Mouse (Mus musculus) embryonic fibroblast, embryonic 13.5 days (primary cell): ENCODE results near the gene Tspo2. TPM values are rescaled to one million over a fixed set of nuclear protein-coding genes. Genes with fewer than 3 reads are reported as not detected.
"Not testable (repeated sequence)": the region's sequence is repeated elsewhere in the genome, so short reads cannot be mapped to it uniquely, and the experiment has no call there.

Experiments
- H3K27ac ChIP-seq: 2 replicates; pipeline ENCODE4 v1.5.1; 2012; ENCODE audit warnings: low read length, control low read depth, inconsistent platforms; ENCODE audit not compliant: insufficient read depth
- H3K4me1 ChIP-seq: 2 replicates; pipeline ENCODE4 v1.6.1; 2011; ENCODE audit warnings: low read length; ENCODE audit not compliant: control insufficient read depth, insufficient read depth
- H3K4me3 ChIP-seq: 2 replicates; pipeline ENCODE4 v1.5.1; 2011; ENCODE audit warnings: mild to moderate bottlenecking, control low read depth, low read length; ENCODE audit not compliant: insufficient read depth
- CTCF ChIP-seq: IDR thresholded peaks from 2 replicates; pipeline ENCODE4 v1.5.1; 2011; ENCODE audit warnings: mild to moderate bottlenecking, control low read depth, low read length, moderate library complexity, borderline replicate concordance; ENCODE audit not compliant: insufficient read depth
- POLR2A ChIP-seq: IDR thresholded peaks from 2 replicates; pipeline ENCODE4 v1.6.1; 2011; ENCODE audit warnings: low read depth, mild to moderate bottlenecking, control low read depth, low read length, moderate library complexity
- polyA plus RNA-seq: library from polyadenylated mRNA; stranded (reverse); fragments of >200 nt; gene quantifications from 2 replicates; pipeline ENCODE4 v1.2.4, GENCODE M21; 2011; ENCODE audit warnings: low read depth; ENCODE audit not compliant: missing spikeins, insufficient read length

Tspo2 gene
- not detected in 2 replicates for polyA plus RNA-seq

GRCm38 (mm10) chr17:48451353-48451675 is at the start of gene Tspo2:
Gene Tspo2 (minus strand): TSS chr17:48451522.
- Histone ChIP-seq H3K27ac (no peak within 1 kb of the TSS), H3K4me1 (no peaks in the 10 kb centered on the region), H3K4me3 (no peak within 1 kb of the TSS)
- TF ChIP-seq POLR2A (no peak), CTCF (no peak)

GRCm38 (mm10) chr17:48500846-48501445 is 49.6 kb upstream of the Tspo2 start:
- Histone ChIP-seq H3K27ac (no peak overlapping the region), H3K4me1 (no peaks in the 10 kb centered on the region), H3K4me3 (no peak overlapping the region)
- TF ChIP-seq CTCF (no peak), POLR2A (no peak)

GRCm38 (mm10) chr17:48497986-48498385 is 46.7 kb upstream of the Tspo2 start:
- Histone ChIP-seq H3K4me3 (no peak overlapping the region), H3K27ac (no peak overlapping the region), H3K4me1 (no peaks in the 10 kb centered on the region)
- no peak for TF ChIP-seq POLR2A
- TF ChIP-seq CTCF: no peak

GRCm38 (mm10) chr17:48493986-48494385 is 42.7 kb upstream of the Tspo2 start:
- no peak for TF ChIP-seq POLR2A
- no peak for TF ChIP-seq CTCF
- no peak overlapping the region for H3K27ac ChIP-seq
- H3K4me3 ChIP-seq: no peak overlapping the region
- no peaks in the 10 kb centered on the region for H3K4me1 ChIP-seq

- no peak overlapping the region for H3K27ac ChIP-seq
- TF ChIP-seq CTCF: no peak
- no peak for TF ChIP-seq POLR2A
- no peaks in the 10 kb centered on the region for H3K4me1 ChIP-seq
- H3K4me3 ChIP-seq: no peak overlapping the region
Observed at GRCm38 (mm10) chr17:48493582-48493981, 42.3 kb upstream of the Tspo2 start.

GRCm38 (mm10) chr17:48492621-48493020 is 41.3 kb upstream of the Tspo2 start:
- no peaks in the 10 kb centered on the region for H3K4me1 ChIP-seq
- no peak overlapping the region for H3K27ac ChIP-seq
- TF ChIP-seq POLR2A (no peak), CTCF (no peak)
- H3K4me3 ChIP-seq: no peak overlapping the region

GRCm38 (mm10) chr17:48489466-48489865 is 38.1 kb upstream of the Tspo2 start:
- TF ChIP-seq CTCF (no peak), POLR2A (no peak)
- H3K4me1 ChIP-seq: no peaks in the 10 kb centered on the region
- no peak overlapping the region for H3K27ac ChIP-seq
- no peak overlapping the region for H3K4me3 ChIP-seq

- TF ChIP-seq POLR2A: no peak
- H3K4me1 ChIP-seq: no peaks in the 10 kb centered on the region
- H3K4me3 ChIP-seq: no peak overlapping the region
Observed at GRCm38 (mm10) chr17:48484191-48484590, 32.9 kb upstream of the Tspo2 start.

GRCm38 (mm10) chr17:48483764-48484163 is 32.4 kb upstream of the Tspo2 start:
- H3K27ac ChIP-seq: no peak overlapping the region
- TF ChIP-seq POLR2A: no peak
- no peak for TF ChIP-seq CTCF
- H3K4me3 ChIP-seq: no peak overlapping the region
- no peaks in the 10 kb centered on the region for H3K4me1 ChIP-seq

More at GRCm38 (mm10) chr17:48484191-48484590, 32.9 kb upstream of the Tspo2 start:
- no peak overlapping the region for H3K27ac ChIP-seq

- Histone ChIP-seq H3K4me3 (no peak overlapping the region), H3K4me1 (no peaks in the 10 kb centered on the region), H3K27ac (no peak overlapping the region)
- TF ChIP-seq POLR2A: no peak
- no peak for TF ChIP-seq CTCF
Observed at GRCm38 (mm10) chr17:48479952-48480351, 28.6 kb upstream of the Tspo2 start.

- no peak overlapping the region for H3K27ac ChIP-seq
- H3K4me3 ChIP-seq: no peak overlapping the region
- no peak for TF ChIP-seq CTCF
- no peak for TF ChIP-seq POLR2A
- no peaks in the 10 kb centered on the region for H3K4me1 ChIP-seq
Observed at GRCm38 (mm10) chr17:48475444-48475843, 24.1 kb upstream of the Tspo2 start.

GRCm38 (mm10) chr17:48474282-48474681 is 23.0 kb upstream of the Tspo2 start:
- H3K4me1 ChIP-seq, H3K27ac ChIP-seq, H3K4me3 ChIP-seq: not testable (repeated sequence)
